Mouse (Mus musculus) CD4-positive, CD25-positive, alpha-beta regulatory T cell (primary cell): ENCODE results near the gene Mfsd9. TPM values are rescaled to one million over a fixed set of nuclear protein-coding genes. Genes with fewer than 3 reads are reported as not detected.

Source experiments
- polyA plus RNA-seq: library from polyadenylated mRNA; unstranded; fragments of 100-300 nt; shearing (Covaris generic); gene quantifications from one replicate; pipeline ENCODE4 v1.2.1, GENCODE M21; 2017

Gene Mfsd9
- polyA plus RNA-seq, result 2.0 TPM

GRCm38 (mm10) chr1:40790324-40791141, at the start of gene Mfsd9:
TSS of gene Mfsd9 (minus strand) at chr1:40790687.

DNA sequence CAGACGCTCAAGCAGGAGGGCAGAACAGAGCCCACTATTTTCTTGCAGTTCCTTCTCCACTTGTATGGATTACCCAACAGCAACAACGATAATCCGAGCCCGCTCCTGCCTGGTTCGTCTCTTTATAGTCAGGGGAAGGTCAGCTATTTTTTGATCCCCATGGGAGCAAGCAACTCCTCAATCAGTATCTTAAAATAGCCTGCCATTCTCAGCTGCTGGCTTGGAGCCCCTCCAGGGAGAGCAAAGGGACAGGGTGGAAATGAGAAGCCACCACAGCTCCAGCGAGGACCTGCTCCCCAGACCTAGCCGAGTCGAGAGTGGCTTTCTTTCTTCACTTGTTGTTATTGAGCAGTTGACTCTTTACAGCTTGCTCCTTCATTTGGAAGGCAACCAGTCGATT, 14.9 kb upstream of the Mfsd9 start, which contains the start of gene Tmem182:
TSS of gene Tmem182 (plus strand) at position 251 of the 400 bp plus-strand sequence.

Other genes starting within 250 kb of the Mfsd9 start
- gene Slc9a4, start 210.6 kb downstream of the Mfsd9 start, polyA plus RNA-seq, result not detected
- not detected for gene Slc9a2, start 110.1 kb downstream of the Mfsd9 start, polyA plus RNA-seq
- gene Tmem182, start 14.9 kb upstream of the Mfsd9 start, polyA plus RNA-seq, result not detected